Mouse (Mus musculus) C2C12 (cell line): ENCODE data around the gene Irx6. TPM values are rescaled to one million over a fixed set of nuclear protein-coding genes. Genes with fewer than 3 reads are reported as not detected.
A peak's percentile ranks its signal among the peaks of the same experiment; 100 is the strongest.

ENCODE experiments used
- H3K27me3 ChIP-seq: one replicate; pipeline ENCODE4 v1.6.1; 2011; ENCODE audit not compliant: control insufficient read depth, insufficient read depth, insufficient read length
- H3K36me3 ChIP-seq: one replicate; pipeline ENCODE4 v1.6.1; 2011; ENCODE audit not compliant: control insufficient read depth, insufficient read depth
- H3K4me3 ChIP-seq: one replicate; pipeline ENCODE4 v1.5.1; 2011; ENCODE audit warnings: mild to moderate bottlenecking, control low read depth; ENCODE audit not compliant: poor library complexity, insufficient read depth, severe bottlenecking
- H3K79me2 ChIP-seq: one replicate; pipeline ENCODE4 v1.6.1; 2011; ENCODE audit not compliant: control insufficient read depth, insufficient read depth
- H3K79me3 ChIP-seq: one replicate; pipeline ENCODE4 v1.6.1; 2011; ENCODE audit warnings: low read depth, control low read depth
- H3ac ChIP-seq: one replicate; pipeline ENCODE3; 2011; ENCODE audit warnings: low read depth; ENCODE audit not compliant: control insufficient read depth, insufficient read length
- CEBPB ChIP-seq: IDR thresholded peaks from one replicate; pipeline ENCODE4 v1.6.1; 2011; ENCODE audit warnings: low read depth, mild to moderate bottlenecking, control low read depth, moderate library complexity
- CTCF ChIP-seq: IDR thresholded peaks from one replicate; pipeline ENCODE4 v1.5.1; 2011; ENCODE audit not compliant: control insufficient read depth, insufficient read depth, insufficient read length
- FOSL1 ChIP-seq: IDR thresholded peaks from one replicate; pipeline ENCODE4 v1.8.0; 2011; ENCODE audit warnings: mild to moderate bottlenecking, low read length; ENCODE audit not compliant: poor library complexity, insufficient read depth, severe bottlenecking
- MAX ChIP-seq: IDR thresholded peaks from one replicate; pipeline ENCODE4 v1.6.1; 2011; ENCODE audit warnings: mild to moderate bottlenecking, control low read depth
- MYOD1 ChIP-seq: IDR thresholded peaks from one replicate; pipeline ENCODE4 v1.6.1; 2011; ENCODE audit warnings: low read depth; ENCODE audit not compliant: control insufficient read depth, insufficient read length
- MYOG ChIP-seq: IDR thresholded peaks from one replicate; pipeline ENCODE4 v1.6.1; 2011; ENCODE audit not compliant: control insufficient read depth, insufficient read length; ENCODE audit errors: extremely low read depth
- USF1 ChIP-seq: IDR thresholded peaks from one replicate; pipeline ENCODE4 v1.6.1; 2011; ENCODE audit warnings: low read depth, mild to moderate bottlenecking, control low read depth, moderate library complexity
- polyA plus RNA-seq: library from polyadenylated mRNA; unstranded; fragments of >200 nt; fragmentation: generic; extraction: Trizol; gene quantifications from one replicate; pipeline ENCODE4 v1.2.1, GENCODE M21; 2012; ENCODE audit warnings: missing spikeins

Gene Irx6
- polyA plus RNA-seq, 1 experiment: not detected

DNA sequence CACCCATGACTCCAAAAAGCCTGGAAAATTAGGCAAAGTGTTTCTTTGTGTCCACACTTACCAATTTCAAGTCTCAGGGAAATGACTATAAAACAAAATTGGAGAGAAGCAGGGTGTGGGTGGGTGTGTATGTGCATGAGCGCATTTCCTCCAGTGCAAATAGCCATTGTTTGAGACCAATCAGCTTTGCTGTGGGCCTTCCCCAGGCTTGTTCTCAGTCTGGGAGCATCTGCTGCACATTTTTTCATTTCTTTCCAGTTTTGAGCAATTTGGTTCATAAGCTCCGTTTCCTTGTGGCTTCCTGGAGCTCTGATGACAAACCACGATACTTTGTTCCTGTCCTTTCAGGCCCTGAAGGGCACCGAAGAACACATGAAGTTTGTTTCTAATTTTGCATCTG lies 43.3 kb downstream of the Irx6 start:
- H3K79me2 ChIP-seq: no peaks in the 10 kb centered on the region
- H3K36me3 ChIP-seq: no peaks in the 10 kb centered on the region
- H3K4me3 ChIP-seq: no peak overlapping the region
- no peaks in the 10 kb centered on the region for H3K27me3 ChIP-seq
- H3K79me3 ChIP-seq: no peaks in the 10 kb centered on the region
- H3ac ChIP-seq: no peak overlapping the region
- no peak for TF ChIP-seq MYOG
- no peak for TF ChIP-seq MAX
- no peak for TF ChIP-seq FOSL1
- no peak for TF ChIP-seq CEBPB
- no peak for TF ChIP-seq USF1
- TF ChIP-seq CTCF: no peak
- no peak for TF ChIP-seq MYOD1

DNA sequence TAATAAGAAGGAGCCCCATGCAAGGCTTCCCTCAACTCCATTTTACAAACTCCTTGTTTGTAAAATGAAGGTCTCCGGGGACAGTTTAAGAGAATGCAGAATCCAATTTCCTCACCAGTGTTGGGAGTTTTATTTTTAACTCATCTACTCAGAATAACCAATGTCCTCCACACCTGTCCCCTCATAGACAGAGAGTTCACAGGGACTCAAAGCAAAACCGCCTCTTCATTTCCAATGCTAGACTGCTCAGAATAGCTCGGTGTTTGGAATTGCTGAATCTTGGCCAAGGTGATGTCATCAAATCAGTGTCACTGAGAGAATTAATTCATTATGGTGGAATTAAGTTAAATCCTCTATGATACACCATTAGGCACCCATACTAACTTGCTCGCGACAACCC lies 44.0 kb downstream of the Irx6 start:
- TF ChIP-seq FOSL1 (no peak), MYOG (no peak), CTCF (no peak), MYOD1 (no peak), USF1 (no peak), MAX (no peak), CEBPB (no peak)
- Histone ChIP-seq H3K4me3 (no peak overlapping the region), H3ac (no peak overlapping the region), H3K27me3 (no peaks in the 10 kb centered on the region), H3K79me3 (no peaks in the 10 kb centered on the region), H3K36me3 (no peaks in the 10 kb centered on the region), H3K79me2 (no peaks in the 10 kb centered on the region)

DNA sequence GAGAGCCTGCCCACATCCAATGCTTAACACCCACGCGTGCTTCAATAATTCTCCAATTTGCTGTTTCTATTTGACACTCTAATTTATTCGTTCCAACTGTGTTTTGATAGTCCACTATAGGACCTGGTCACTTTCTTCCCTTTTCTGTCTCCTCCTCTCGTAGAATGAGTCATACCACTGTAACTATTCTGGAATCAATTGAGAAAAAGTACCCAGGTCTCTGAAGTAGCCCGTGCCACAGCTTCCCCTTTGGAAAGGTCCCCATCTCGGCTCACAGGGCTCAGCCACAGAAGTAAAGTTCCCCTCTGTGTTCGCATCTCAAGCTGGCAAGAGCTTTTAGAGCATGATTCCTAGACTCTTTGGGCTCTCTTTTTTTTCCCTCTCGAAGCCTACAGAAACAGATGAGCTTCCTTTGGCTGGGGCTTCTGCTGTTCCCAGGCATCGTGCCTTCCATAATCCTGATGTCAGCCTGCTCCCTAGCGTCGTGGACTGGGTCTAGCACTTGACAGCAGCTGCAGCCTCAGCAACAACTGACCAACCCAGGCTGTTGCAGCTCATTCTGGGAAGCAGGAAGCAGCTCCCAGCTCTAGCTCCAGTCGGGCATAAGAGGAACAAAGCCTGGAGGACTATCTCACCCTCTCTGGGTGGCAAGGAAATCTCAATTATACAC lies 47.3 kb downstream of the Irx6 start:
- TF ChIP-seq CTCF (peak; percentile 39), MAX (no peak)
- no peaks in the 10 kb centered on the region for H3K79me2 ChIP-seq
- H3K36me3 ChIP-seq: no peaks in the 10 kb centered on the region
- H3ac ChIP-seq: no peak overlapping the region
- no peaks in the 10 kb centered on the region for H3K27me3 ChIP-seq
- H3K4me3 ChIP-seq: no peak overlapping the region
- no peaks in the 10 kb centered on the region for H3K79me3 ChIP-seq

DNA sequence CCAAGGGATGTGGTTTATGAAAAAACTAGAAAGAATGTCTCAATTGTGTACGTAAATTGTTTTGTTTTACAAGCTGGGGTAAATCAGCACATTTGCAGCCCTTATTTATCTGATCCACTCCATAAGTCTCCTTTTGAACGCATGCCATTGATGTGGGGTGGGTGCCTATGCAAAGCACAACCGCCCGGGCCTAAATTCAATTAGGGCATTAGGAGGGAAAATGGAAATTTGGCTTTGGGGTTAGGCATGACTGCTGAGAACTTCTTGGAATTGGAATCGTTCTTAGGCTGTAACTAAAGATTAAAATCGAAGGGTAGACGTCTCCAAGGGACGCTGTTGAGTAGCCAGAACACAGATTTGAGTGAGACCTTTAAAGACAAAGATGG lies 47.8 kb downstream of the Irx6 start:
- H3K4me3 ChIP-seq: no peak overlapping the region
- no peaks in the 10 kb centered on the region for H3K36me3 ChIP-seq
- H3K79me2 ChIP-seq: no peaks in the 10 kb centered on the region
- H3K27me3 ChIP-seq: no peaks in the 10 kb centered on the region
- no peak for TF ChIP-seq CTCF
- no peaks in the 10 kb centered on the region for H3K79me3 ChIP-seq
- H3ac ChIP-seq: no peak overlapping the region

DNA sequence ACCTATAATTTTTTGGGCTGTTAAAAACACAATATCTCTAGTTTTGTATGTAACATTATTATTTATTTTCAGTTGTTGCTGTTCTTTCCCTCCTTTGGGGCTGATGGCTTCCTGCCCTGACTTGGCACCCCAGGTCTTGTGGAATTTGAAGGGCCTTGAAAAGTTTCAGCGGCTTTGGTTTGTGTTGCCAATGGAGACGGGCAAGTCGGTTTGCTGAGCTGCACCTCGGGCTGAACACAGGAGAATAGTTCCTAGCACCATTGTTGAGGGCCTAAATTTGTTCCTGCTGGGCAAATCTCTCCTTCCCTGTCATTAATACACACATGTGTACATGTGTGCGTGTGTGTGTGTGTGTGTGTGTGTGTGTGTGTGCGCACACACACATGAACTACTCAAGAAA lies 49.2 kb downstream of the Irx6 start:
- no peaks in the 10 kb centered on the region for H3K79me2 ChIP-seq
- H3K36me3 ChIP-seq: no peaks in the 10 kb centered on the region
- H3K4me3 ChIP-seq: no peak overlapping the region
- no peak overlapping the region for H3ac ChIP-seq
- H3K79me3 ChIP-seq: no peaks in the 10 kb centered on the region
- TF ChIP-seq MYOG (no peak), CTCF (no peak), FOSL1 (no peak), MYOD1 (no peak), MAX (no peak), USF1 (no peak), CEBPB (no peak)
- H3K27me3 ChIP-seq: no peaks in the 10 kb centered on the region

DNA sequence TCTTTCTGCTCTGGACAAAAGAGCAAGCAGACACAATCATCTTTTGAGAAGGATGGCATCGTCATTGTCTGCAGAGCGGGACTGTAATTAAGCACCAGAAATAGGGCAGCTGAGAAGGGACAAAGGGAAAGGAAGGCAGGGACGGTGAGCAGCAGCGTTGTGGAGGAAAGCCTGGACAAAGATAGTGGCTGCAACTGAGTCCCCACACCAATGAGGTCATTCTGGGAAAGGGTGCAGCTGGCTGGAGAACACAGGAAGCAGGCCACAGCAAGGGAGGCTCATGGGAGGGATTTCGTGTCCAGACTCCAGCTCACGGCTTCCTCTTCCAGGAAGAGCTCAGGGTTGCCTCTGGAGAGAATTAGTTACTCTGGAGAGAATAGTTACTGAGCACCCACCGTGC lies 49.9 kb downstream of the Irx6 start:
- no peak overlapping the region for H3ac ChIP-seq
- no peaks in the 10 kb centered on the region for H3K79me2 ChIP-seq
- H3K36me3 ChIP-seq: no peaks in the 10 kb centered on the region
- TF ChIP-seq CEBPB: no peak
- no peak for TF ChIP-seq USF1
- TF ChIP-seq CTCF: no peak
- TF ChIP-seq MYOG: no peak
- no peak for TF ChIP-seq FOSL1
- no peak for TF ChIP-seq MAX
- no peaks in the 10 kb centered on the region for H3K27me3 ChIP-seq
- H3K4me3 ChIP-seq: no peak overlapping the region
- no peaks in the 10 kb centered on the region for H3K79me3 ChIP-seq
